Mouse (Mus musculus) left cerebral cortex, postnatal 36 days (tissue): Measurements from ENCODE around the gene Arpc5l. TPM values are rescaled to one million over a fixed set of nuclear protein-coding genes. Genes with fewer than 3 reads are reported as not detected.

Source experiments
- DNase-seq, 2 experiments: peaks; one replicate each; pipeline ENCODE4 v3.0.0; 2021 to 2022; ENCODE audit warnings: low spot score in 2 of 2, mixed read lengths in 1 of 2
- intact Hi-C: fragments of 180-260 bp; cut with DNase I; formaldehyde crosslinking; loops from one replicate; pipeline ENCODE4 v1.15.1; 2025
- total RNA-seq, 2 experiments: library from RNA; stranded (reverse); gene quantifications; 2 replicates each; pipeline ENCODE4 v1.2.3; 2021

Arpc5l gene
- total RNA-seq, 2 experiments from 2014 or later: 98.6 to 106 TPM

DNA sequence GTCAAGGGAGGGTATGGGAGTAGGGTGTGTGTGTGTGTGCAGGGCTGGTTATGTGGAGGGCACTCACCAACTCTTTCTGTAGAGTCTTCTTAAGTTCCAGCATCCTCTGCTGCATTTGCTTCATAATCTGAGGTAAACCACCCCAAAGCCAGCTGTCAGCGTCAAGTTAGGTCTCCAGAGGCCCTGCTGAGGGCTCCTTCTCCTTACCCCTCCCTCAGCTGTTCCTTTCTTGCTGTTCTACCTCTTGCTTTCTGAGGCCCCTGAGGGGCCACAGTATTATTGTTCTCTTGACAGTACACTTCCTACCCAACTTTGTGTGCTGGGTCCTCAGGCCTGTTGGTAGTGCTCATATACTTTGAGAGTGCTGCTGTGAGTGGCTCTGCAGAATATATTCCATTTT, 14.9 kb downstream of the Arpc5l start:
- no peak for DNase-seq
- intact Hi-C loops: no loop called here

DNA sequence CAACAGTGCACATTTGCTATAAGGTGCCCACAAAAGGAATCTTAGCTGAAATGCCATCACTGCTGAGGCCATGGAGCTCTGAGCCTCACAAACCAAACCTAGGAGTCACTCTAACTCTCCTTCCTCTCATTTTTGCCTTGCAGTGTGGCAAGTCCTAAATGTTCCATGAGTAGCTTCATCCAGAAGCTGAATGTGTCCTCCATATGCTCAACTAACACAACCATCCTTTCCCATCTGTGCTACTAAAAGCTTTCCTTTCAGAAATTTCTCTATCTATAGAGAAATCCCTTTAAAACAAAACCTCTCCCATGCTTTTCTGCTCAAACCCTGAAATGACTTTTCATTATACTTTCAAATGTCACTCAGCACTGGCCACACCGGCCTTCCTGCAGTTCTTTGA, 26.5 kb downstream of the Arpc5l start:
- intact Hi-C loops: no loop called here
- DNase-seq: no peak

DNA sequence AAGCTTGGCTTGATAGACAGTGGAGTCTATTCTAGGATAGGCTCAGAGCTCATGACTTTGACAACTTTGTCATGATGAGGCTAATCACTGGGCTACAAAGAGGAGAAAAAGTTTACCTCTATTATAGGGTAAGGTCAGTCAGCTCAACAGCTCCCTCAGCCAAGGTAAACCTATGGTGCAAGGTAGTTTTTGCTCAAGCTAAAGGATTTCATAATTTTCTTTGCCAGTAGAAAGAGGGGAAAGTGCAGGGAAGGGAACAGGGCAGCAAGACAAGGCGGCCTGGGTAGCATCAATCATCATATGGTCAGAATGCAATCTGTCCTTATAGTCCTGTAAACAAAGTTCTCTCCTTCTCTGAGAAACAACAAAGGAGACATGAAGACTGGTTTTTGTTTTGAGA, 35.1 kb downstream of the Arpc5l start:
- intact Hi-C loops: no loop called here
- no peak for DNase-seq

DNA sequence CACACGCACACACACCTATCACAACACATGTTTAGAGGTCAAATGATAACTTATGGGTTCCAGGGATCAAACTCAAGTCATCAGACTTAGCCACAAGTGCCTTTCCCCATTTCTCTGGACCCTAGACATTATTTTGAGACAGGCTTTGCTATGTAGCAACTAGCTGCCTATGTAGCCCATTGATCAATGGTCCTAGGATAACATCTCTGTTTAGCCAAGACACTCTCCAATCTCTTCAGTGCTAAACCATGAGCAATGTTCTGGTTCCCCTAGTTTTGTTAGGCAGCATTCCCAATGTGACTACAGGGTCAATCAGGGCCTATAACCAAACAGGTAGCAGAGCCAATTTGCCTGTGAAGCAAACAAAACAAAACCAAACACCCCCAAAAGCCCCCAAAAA, 43.4 kb downstream of the Arpc5l start:
- intact Hi-C loops: no loop called here
- no peak for DNase-seq

DNA sequence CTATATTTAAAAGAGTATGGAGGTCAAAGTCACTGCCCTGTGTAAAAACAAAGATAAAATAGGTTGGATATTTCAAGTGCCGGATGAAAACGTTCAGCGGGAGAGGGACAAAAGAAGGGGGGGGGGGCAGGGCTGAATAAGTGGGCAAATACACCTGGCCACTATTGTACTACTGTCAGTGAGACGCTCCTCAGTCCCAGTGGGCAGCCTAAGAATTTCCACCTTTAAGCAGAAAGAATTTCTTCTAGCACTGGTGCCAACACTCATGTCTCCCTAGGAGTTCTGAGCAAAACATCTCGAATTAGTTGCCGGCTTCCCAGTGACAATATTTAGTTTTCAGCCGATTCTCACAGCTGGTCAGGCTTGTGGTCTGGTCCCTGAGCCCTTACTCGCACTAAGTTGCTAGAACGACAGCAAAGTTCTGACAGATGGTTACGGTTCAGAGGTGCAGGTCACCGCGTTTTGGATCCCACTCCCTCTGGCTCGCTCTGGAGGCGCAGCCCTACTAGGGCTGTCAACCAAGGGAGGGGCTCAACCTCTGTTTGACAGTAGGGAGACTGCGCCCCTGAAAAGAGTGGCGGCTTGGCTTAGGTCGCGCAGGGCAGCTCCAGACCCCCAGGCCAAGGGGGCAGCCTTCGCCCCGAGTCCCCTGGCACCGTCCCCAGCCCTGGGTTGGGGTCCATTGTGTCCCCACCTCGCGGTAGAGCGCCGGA, 59.7 kb downstream of the Arpc5l start:
- no peak for DNase-seq
- intact Hi-C loops: loop anchor here (10.0 kb wide), 1 partner anchor 130 kb away; the partner anchor contains the start of gene Scai

Other genes starting within 250 kb of the Arpc5l start
- gene Nr6a1, start 77.7 kb upstream of the Arpc5l start, total RNA-seq: 1 to 10 TPM; 8.8 to 9.5 TPM
- 1 to 10 TPM; 2.0 to 2.1 TPM for gene Olfml2a, start 73.4 kb upstream of the Arpc5l start, total RNA-seq
- gene Wdr38, start 7.9 kb upstream of the Arpc5l start, total RNA-seq: under 1 TPM; 0.57 to 0.67 TPM
- 100 to 1,000 TPM; 224 to 255 TPM for gene Rpl35, start 276 bp downstream of the Arpc5l start, total RNA-seq
- gene Golga1, start 60.2 kb downstream of the Arpc5l start, total RNA-seq: 10 to 100 TPM; 24.1 to 37.1 TPM
- gene Scai, start 185.4 kb downstream of the Arpc5l start, total RNA-seq: 10 to 100 TPM; 59.9 to 60.5 TPM
- 10 to 100 TPM; 63.0 to 64.6 TPM for gene Ppp6c, start 221.1 kb downstream of the Arpc5l start, total RNA-seq